Mouse (Mus musculus) olfactory bulb, adult 2 months (tissue): Measurements from ENCODE around the gene Pnp2. TPM values are rescaled to one million over a fixed set of nuclear protein-coding genes. Genes with fewer than 3 reads are reported as not detected.
"Not testable (repeated sequence)": the region's sequence is repeated elsewhere in the genome, so short reads cannot be mapped to it uniquely, and the experiment has no call there.

ENCODE experiments used
- H3K27ac ChIP-seq: fragments of 200-500 bp; 2 replicates; pipeline ENCODE4 v1.5.1; 2012; ENCODE audit warnings: low read depth, low read length; ENCODE audit not compliant: insufficient read depth
- H3K4me1 ChIP-seq: fragments of 200-500 bp; 2 replicates; pipeline ENCODE4 v1.6.1; 2012; ENCODE audit warnings: low read length; ENCODE audit not compliant: control insufficient read depth, insufficient read depth
- H3K4me3 ChIP-seq: fragments of 200-500 bp; 2 replicates; pipeline ENCODE4 v1.5.1; 2012; ENCODE audit warnings: mild to moderate bottlenecking, low read depth, low read length, moderate library complexity; ENCODE audit not compliant: insufficient read depth
- CTCF ChIP-seq: fragments of 200-500 bp; IDR thresholded peaks from 2 replicates; pipeline ENCODE4 v1.5.1; 2012; ENCODE audit warnings: low read depth, mild to moderate bottlenecking, low read length, moderate library complexity; ENCODE audit not compliant: insufficient read depth
- POLR2A ChIP-seq: fragments of 200-500 bp; IDR thresholded peaks from 2 replicates; pipeline ENCODE4 v1.6.1; 2012; ENCODE audit warnings: mild to moderate bottlenecking, low read depth, low read length, moderate library complexity; ENCODE audit not compliant: insufficient read depth
- WGBS: fragments of 180-500 bp; shearing (Covaris S2); methylation state at CpG from one replicate; pipeline ENCODE4 v1.1.7; 2018; 5-methylcytosine and 5-hydroxymethylcytosine counted together
- polyA plus RNA-seq: library from polyadenylated mRNA; stranded (reverse); fragments of >200 nt; gene quantifications from 2 replicates; pipeline ENCODE4 v1.2.4, GENCODE M21; 2012; ENCODE audit warnings: low replicate concordance; ENCODE audit not compliant: missing spikeins, insufficient read depth, insufficient read length

The Pnp2 gene
- polyA plus RNA-seq, 1 experiment = not detected

DNA sequence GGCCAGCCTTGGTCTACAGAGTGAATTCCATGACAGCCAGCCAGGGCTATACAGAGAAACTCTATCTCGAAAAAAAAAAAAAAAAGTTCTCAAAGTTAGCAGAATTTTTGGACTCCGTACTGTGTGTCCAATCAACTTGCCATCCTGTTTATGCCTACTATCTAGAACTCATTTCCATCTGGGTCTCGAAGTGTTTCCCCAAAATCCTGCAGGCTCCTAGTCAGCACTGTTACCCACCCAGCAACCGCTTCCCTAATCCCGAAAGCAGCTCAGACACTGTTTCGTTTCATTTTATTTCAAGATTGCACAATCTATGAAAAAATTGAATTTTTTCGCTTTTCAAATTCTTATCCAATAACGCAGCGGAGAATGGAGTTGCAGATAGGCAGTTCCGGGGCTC is 305 bp upstream of the Pnp2 start:
- Histone ChIP-seq H3K27ac (no peak overlapping the region), H3K4me1 (peaks cover 5% of the 10 kb centered on the region; the same call in 1 of the 2 replicates), H3K4me3 (no peak overlapping the region)
- 90% methylated on average over 10 of the region's 10 CpGs for WGBS
- TF ChIP-seq POLR2A (no peak), CTCF (no peak)

DNA sequence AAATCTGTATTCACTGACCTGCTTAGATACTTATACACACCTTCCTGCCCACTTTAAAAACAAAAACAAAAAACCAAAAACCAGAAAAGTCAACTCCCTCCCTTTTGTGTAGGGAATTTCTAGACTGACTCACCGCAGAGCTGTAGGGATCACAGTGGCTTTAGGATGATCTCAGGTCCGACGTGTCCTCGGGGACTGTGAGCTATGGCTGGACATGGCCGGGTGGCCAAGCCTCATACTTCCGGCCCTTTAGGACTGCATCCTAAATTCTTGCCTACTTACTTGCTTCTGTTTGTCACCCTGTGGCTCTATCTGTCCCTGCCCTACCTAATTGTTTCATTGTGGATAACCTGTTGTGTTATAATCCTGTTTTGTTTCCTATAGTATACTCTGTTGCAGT is 932 bp downstream of the Pnp2 start:
- H3K4me3 ChIP-seq, H3K4me1 ChIP-seq, H3K27ac ChIP-seq: not testable (repeated sequence)
- WGBS = 75% methylated on average over 6 of the region's 6 CpGs

DNA sequence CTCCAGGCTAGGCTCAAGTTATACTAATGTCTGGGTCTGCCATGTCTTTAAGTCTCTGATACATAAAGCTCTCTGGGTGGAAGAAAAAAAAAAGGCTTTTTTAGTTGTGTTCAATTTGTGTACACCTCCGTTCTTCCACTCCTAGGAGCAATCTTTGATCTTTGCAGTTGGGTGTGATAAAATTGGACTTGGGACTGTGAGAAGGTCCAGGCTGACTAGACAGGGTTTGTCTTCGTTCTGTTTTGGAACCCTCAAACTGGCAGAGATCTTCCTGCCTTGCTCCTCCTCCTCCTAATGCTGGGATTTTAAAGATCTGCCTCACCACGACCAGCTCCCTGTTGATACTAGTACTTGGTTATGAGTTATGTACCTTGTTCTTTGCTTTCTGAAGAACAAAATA is 1.4 kb downstream of the Pnp2 start:
- H3K4me3 ChIP-seq, H3K27ac ChIP-seq, H3K4me1 ChIP-seq: not testable (repeated sequence)
- 77% methylated on average over 3 of the region's 3 CpGs for WGBS

DNA sequence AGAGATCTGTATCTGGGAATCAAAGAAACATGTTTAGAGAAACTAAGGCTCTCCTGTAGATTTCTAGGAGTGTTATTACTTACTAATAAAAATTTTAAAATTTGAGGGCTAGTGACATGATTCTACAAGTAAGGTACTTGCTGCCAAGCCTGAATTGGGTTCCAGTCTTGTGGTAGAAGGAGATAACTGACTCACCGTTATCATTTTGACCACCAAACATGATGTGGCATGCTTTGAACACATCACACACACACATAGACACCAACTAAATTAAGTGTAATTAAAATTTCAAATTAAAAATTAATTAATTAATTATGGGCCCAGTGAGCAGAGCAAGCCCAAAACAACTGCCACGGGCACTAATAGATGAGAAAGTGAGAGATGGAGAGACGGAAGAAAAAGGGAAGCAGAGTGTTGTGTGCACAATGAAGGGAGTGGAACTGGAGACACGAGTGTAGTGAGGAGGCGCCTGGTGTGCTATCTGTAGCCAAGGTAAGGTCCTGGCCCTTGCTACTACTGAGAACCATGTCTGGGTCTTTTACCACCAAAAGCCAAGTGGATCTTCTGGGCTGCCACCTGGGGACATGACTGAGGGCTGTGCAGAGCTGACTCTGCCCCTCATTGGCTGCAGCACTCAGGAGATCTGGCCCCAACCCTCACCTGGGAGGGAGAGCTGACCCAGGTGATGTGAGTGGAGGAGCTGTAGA is 2.6 kb downstream of the Pnp2 start:
- H3K4me3 ChIP-seq, H3K27ac ChIP-seq, H3K4me1 ChIP-seq: not testable (repeated sequence)
- WGBS = 93% methylated on average over 5 of the region's 5 CpGs

DNA sequence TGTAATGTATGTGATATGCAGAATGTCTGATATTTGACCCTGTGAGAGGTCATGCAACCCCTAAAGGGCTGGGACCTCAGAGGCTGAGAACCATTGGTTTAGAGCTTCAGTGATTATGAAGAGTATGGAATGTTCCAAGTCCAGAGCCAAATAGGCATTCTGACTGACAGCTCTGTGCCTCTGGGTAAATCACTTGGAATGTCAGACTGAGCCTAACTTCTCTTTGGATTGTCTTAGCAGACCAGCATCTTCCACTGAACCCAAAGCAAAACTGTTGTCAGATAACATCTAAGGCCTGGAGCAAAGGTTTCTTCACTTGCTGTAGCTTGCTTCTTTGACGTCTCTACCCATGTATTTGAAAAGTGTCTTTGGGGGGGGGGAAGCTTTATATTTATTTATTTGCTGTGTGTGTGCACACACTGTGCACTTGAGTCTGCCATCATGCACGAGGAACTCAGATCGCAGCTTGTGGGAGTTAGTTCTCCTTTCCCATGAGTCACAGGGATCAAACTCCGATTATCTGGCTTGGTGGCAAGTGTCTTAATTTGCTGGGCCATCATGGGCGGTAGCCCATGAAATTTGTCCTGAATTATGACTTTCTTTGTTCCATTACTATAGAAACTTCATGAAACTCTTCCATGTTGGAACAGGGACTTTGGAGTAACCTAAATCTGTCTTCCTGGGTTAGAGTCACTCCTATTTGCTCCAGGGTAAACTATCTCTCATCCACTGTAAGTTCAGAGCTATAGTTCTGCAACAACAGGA is 12.6 kb downstream of the Pnp2 start:
- TF ChIP-seq POLR2A (no peak), CTCF (no peak)
- H3K27ac ChIP-seq = no peak overlapping the region
- H3K4me3 ChIP-seq = no peak overlapping the region
- peaks cover 3% of the 10 kb centered on the region; the same call in 1 of the 2 replicates for H3K4me1 ChIP-seq
- WGBS = 79% methylated on average over 5 of the region's 5 CpGs

DNA sequence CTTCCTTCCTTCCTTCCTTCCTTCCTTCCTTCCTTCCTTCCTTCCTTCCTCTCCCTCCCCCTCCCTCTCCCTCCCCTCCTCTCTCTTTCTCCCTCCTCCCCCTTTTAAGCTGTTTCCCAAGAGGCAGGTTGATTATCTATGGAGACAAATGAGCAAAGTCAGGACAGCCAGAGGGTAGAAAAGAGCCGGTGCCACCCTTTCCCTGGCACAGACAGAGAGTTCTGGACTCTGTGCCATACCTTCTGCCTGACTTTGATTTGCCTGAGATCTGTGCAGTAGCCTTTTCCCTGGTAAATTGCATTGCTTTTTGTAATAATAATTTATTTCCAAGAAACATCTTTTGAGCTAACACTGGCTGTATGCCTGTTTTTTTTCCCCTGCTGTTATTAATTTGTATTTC is 13.2 kb downstream of the Pnp2 start:
- Histone ChIP-seq H3K4me3 (no peak overlapping the region), H3K27ac (no peak overlapping the region), H3K4me1 (peaks cover 3% of the 10 kb centered on the region; the same call in 1 of the 2 replicates)
- TF ChIP-seq CTCF = no peak
- no peak for TF ChIP-seq POLR2A
- 12% methylated on average over 1 of the region's 1 CpGs for WGBS

DNA sequence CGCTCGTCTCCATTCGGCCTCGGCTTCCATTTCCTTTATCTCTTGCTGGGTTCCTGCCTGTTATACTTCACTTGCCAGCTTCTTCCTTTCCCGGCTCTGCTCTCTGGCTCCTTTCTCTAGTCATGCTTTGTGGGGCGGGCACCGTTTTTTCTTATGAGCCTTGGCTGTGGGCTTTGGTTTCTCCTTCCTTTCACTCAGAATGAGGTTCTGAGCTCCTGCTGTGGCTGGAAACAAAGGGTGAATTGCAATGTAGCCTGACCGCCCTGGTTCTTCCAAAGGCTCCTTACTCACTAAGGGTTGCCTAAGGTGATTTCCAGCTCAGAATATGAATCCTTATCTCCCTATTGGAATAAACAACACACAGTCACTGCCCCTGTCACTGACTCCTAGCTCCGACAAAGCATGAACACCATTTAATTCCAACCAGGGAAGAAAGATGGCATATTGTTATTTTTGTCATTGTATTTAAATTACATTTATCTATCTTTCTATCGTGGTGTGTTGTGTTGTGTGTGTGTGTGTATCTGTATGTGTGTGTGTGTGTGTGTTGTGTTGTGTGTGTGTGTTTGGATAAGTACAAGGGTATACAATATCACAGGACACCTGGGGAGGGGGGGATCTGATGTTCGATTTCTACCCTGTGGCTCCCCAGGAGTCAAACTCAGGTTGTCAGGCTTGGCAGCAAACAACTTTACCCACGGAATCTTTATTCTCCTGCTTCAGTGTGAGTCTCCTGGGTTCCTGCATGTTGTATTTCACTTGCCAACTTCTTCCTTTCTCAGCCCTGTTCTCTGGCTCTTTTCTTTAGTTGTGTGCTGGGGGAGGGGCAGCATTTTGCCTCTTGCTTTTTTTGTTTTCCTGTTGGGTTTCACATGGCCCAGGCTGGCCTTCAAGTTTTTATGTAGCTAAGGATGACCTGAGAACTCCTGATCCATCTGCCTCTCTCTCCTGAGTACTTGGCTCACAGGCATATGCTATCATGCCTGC is 14.1 kb downstream of the Pnp2 start:
- H3K4me1 ChIP-seq = peaks cover 3% of the 10 kb centered on the region; the same call in 1 of the 2 replicates
- TF ChIP-seq POLR2A (no peak), CTCF (no peak)
- WGBS = 23% methylated on average over 12 of the region's 12 CpGs
- no peak overlapping the region for H3K27ac ChIP-seq
- H3K4me3 ChIP-seq = no peak overlapping the region

DNA sequence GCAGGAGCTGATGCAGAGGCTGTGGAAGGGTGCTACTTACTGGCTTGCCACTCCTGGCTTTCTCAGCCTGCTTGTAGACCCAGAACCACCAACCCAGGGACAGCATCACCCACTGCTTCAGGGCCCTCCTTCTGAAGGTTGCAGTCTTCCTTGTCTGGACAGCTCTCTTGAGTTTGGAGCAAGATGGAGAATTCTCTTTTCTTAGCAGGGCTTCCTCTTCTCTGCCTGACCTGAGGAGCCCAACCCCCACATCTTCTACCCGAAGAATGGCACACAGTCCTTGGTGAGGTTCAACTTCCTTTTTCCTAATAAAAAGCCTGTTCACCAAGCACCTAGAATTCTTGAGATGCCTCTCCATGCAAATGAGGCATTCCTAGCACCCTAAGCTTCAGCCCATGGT is 15.0 kb downstream of the Pnp2 start:
- no peak overlapping the region for H3K27ac ChIP-seq
- WGBS = 83% methylated on average over 1 of the region's 1 CpGs
- no peak overlapping the region for H3K4me3 ChIP-seq
- H3K4me1 ChIP-seq = peaks cover 3% of the 10 kb centered on the region; the same call in 1 of the 2 replicates
- no peak for TF ChIP-seq CTCF
- TF ChIP-seq POLR2A = no peak

DNA sequence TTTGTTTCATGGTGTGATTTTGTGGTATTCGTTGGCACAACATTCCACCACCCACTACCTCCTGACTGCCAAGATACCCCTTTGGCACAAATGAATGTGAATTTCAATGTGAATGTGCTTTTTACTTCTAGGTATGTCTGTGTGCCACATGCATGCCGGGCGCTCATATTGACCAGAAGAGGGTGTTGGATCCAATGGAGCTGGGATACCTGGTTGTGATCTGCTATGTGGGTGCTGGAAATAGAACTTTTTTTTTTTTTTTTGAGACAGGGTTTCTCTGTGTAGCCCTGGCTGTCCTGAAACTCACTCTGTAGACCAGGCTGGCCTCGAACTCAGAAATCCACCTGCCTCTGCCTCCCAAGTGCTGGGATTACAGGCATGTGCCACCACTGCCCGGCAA is 17.3 kb downstream of the Pnp2 start:
- not testable (repeated sequence) for H3K4me3 ChIP-seq, H3K27ac ChIP-seq, H3K4me1 ChIP-seq
- 84% methylated on average over 5 of the region's 5 CpGs for WGBS
